Mouse (Mus musculus): Measurements from ENCODE around the gene Sptbn4.

Gene Sptbn4

DNA sequence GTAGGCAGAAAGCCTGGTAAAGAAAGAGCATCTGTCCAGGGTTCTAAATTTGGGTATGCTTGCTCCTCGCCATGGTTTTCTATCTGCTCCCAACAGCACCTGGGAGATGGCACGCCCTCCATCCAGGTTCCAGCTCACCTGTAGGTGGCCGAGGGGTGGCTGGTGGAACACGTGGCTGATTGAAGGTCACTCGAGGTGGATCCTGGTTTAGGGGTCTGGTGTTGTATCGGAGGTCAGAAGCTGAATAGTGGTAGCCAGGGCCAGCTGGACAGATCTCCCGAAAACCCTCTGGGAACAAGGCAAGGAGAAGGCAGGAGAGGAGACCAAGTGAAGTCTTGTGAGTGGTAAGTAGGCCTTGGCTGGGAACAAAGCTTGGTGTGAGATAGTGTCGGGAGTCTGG is 120.0 kb downstream of the Sptbn4 start:
- in situ Hi-C loops (cut with MboI): no loop called here

DNA sequence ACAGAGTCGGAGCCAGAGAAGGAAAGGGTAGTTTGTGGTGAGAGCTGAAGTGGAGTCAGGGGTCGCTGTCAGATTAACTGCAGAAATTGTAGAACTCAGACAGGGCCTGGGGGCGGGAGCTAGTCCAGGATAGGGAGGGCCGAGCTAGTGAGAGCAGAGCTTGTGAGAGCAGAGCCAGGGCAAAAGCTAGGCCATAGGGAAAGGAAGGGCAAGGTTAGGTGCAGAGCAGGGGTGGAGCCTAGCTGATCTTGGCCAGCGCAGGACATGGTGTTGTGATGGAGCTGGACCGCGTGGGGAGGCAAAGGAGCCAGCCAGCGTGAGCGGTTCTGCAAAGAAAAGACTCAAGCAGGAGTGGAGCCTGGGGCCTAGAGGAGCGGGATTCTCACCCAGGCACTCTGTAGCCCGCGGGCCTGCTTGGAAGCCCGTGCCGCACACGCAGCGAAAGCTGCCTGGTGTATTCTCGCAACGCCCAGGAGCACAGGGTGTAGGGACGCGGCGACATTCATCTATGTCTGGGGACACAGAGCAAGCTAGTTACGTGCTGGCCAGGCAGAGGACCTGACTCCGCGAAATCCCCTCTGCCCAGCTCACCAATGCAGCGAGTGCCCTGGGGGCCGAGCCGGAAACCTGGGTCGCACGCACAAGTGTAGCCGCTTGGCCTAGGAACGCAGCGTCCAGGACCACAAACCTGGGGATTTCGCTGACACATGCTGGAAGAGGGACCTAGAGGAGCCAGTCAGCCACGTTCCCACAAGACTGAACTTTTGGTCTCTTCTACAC is 121.2 kb downstream of the Sptbn4 start:
- in situ Hi-C loops (cut with MboI): no loop called here

- in situ Hi-C loops (cut with MboI): no loop called here
Measured at GRCm38 (mm10) chr7:27325697-27326096, 121.8 kb downstream of the Sptbn4 start.

DNA sequence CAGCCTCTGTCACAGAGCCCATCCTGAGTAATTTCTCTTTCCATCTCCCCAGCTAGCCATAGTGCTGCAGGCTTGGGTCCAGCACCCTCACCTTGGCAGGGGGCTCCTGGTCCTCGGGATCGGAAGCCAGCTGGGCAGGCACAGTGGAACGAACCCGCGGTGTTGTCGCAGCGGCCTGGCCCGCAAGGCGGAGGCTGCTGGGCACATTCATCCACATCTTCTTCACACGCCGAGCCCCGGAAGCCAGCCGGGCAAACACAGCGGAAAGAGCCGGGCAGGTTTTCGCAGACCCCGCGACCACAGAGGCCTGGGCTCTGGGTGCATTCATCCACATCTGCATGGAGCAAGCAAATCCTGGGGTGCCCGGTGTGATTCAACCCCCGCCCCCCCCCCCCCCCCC is 122.6 kb downstream of the Sptbn4 start:
- in situ Hi-C loops (cut with MboI): no loop called here

- in situ Hi-C loops (cut with MboI): no loop called here
Measured at GRCm38 (mm10) chr7:27324161-27324560, 123.3 kb downstream of the Sptbn4 start.

DNA sequence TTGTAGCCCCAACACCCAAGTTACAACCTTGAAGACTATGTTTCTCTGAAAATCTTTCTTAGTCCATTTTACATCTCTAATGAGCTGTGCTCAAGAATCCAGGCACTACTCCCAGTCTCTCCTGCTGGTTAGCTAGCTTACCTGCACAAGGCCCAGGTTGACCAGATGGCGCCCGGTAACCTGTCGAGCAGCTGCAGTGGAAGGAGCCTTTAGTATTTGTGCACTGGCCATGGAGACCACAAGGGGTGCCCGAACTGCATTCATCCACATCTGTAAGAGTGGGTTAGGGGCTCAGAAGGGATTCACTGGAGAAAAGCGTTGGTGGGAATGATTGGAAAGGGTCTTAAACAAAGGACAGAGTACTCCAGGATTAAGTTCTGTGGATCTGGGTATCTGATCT is 124.5 kb downstream of the Sptbn4 start:
- in situ Hi-C loops (cut with MboI): no loop called here

- in situ Hi-C loops (cut with MboI): no loop called here
Measured at GRCm38 (mm10) chr7:27322291-27322690, 125.2 kb downstream of the Sptbn4 start.

GRCm38 (mm10) chr7:27319411-27319810 is 128.1 kb downstream of the Sptbn4 start:
- in situ Hi-C loops (cut with MboI): no loop called here

GRCm38 (mm10) chr7:27315958-27316357 is 131.5 kb downstream of the Sptbn4 start:
- in situ Hi-C loops (cut with MboI): no loop called here

GRCm38 (mm10) chr7:27314393-27314792 is 133.1 kb downstream of the Sptbn4 start:
- in situ Hi-C loops (cut with MboI): no loop called here

DNA sequence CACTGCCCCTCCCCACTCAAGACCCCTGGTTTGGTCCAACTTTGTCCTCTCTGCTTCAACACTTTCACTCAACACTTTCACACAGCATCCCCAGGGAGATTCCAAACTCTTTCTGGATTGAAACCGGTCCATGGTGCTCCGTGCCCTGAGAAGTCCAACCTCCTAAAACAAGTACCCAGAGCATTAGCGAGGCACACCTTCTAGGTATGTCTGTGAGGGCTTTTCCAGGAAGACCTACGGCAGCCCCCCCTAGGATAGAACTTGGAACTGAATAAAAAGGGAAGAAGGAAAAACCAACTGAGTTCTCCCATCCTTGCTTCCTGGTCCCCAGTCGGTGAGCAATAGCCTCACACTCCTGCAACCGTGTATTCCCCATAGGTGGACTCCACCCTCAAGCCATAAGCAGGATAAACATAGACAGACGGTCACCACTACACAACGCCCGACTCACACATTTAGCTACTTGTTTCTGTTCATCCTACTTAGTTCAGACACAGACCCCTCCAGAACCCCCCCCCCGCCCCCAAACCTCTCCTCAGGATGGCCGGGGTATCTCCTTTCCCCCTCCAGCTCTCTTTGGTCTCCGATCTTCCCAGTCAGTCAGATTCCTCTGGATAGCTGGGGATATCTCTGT is 135.7 kb downstream of the Sptbn4 start:
- in situ Hi-C loops (cut with MboI): no loop called here

DNA sequence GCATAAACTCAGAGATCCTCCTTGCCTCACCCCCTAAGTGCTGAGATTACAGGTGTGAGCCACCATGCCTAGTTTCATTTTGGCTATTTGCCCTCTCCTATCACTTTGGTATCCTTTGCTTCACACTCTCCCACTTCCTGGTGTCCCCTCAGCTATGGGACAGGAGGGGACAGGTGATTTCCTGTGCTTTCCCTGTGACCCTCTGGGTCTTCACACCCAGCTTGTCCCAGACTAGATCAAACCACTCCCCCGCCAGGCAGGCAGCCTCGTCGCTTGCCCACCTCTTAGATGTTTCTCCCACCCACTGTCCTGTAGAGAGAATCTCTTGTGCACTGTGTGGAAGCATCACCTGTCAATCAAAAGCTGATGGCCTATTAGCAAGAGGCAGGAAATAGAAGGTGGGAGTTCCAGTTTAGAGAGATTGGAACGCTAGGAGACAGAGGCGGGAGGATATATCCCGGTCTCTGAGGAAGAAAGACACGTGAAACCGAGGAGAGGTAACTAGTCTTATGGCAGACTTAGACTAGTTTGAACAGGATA is 136.4 kb downstream of the Sptbn4 start:
- in situ Hi-C loops (cut with MboI): no loop called here

DNA sequence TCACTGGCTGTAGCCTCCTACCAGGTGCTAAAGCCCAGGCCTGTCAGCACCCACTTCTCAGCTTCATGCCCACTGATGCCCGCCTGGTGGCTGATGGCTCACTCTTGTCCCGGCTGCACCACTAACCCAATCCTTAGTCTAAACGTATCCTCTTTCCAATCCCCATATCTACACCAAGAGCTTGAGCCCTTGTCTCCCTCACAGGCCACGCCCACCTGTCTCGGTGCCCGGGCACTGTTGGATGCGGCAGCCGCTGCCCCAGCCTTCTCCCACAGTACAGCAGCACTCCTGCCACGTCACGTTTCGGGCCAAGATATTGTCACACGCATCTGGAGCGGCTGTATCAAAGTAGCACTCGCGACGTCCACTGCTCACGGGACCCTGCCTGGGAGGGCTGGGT is 137.2 kb downstream of the Sptbn4 start:
- in situ Hi-C loops (cut with MboI): no loop called here

DNA sequence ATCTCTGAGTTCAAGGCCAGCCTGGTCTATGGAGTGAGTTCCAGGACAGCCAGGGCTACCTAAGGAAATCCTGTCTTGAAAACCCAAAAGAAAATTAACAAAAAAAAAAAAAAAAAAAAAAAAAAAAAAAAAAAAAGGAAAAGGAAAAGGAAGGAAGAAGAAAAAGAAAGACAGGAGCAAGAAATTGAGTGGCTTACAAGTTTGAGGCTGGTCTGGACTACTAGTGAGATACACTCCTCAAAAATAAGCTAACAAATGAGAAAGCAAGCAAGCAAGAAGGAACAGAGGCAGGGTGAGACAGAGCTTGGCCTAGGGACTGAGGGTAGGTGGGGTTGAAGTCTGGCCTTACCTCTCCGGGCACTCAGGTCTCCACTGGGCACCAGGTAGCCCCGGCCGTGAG is 137.7 kb downstream of the Sptbn4 start:
- in situ Hi-C loops (cut with MboI): no loop called here

- in situ Hi-C loops (cut with MboI): no loop called here
Measured at GRCm38 (mm10) chr7:27308821-27309549, 138.5 kb downstream of the Sptbn4 start.

- in situ Hi-C loops (cut with MboI): no loop called here
Measured at GRCm38 (mm10) chr7:27307551-27307950, 139.9 kb downstream of the Sptbn4 start.

Data from mature B cell (primary cell).